ENCODE assay signal across 15 mouse cellular contexts in the genomic region with DNA sequence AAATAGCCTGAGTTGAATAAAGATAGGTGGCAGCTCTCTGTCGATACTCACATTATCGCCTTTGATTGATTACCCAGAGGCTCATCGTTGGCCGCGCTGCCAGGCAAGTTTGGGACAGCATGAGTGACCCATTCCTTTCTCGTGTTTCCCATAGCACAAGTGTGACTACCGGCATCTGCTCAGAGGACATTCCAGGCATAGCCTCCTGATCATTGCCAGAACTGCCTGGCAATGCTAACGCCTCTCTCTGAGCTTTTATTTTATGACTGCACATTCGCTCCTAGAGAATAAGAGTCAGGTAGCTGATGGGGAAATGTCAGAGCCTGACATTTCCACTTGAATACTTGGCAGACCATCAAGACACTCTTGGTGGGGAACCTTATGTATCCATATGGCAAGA.
DNase-seq lines count a peak whose midpoint lies in the region; ATAC-seq and TF ChIP-seq lines count a peak whose summit lies in the region.
"Had no signal": no experiment of that assay in that cellular context is flagged by ENCODE, and none has a peak within 500 bp of the region (broad histone marks: within the 10 kb centered on the region; RNA-seq: fewer than 3 reads in every experiment).

No protein-coding gene starts in this region.

- H3K36me3 ChIP-seq in heart, embryonic 14.5 days (ENCODE audit: control insufficient read depth, insufficient read depth, low read length), result no peaks in the 10 kb centered on the region
- H3K36me3 ChIP-seq in heart, embryonic 10.5 days, result no peaks in the 10 kb centered on the region
- no peaks in the 10 kb centered on the region for H3K36me3 ChIP-seq in midbrain, postnatal 0 days (ENCODE audit: insufficient read depth, low read length)
- no peaks in the 10 kb centered on the region for H3K36me3 ChIP-seq in midbrain, embryonic 15.5 days (replicated peaks)
- no peaks in the 10 kb centered on the region for H3K36me3 ChIP-seq in neural tube, embryonic 15.5 days

- WGBS in heart, embryonic 14.5 days, result 39% methylated on average over 9 of the region's 9 CpGs
- WGBS in heart, embryonic 10.5 days, result 54% methylated on average over 9 of the region's 9 CpGs
- 92% methylated on average over 9 of the region's 9 CpGs for WGBS in midbrain, postnatal 0 days
- WGBS in midbrain, embryonic 15.5 days, result 84% methylated on average over 9 of the region's 9 CpGs
- 75% methylated on average over 9 of the region's 9 CpGs for WGBS in neural tube, embryonic 15.5 days

- no peak overlapping the region for H3K9ac ChIP-seq in heart, embryonic 14.5 days (ENCODE audit: low read length)
- no peak overlapping the region for H3K9ac ChIP-seq in midbrain, postnatal 0 days (replicated peaks; ENCODE audit: low read length, poor library complexity, severe bottlenecking)
- H3K9ac ChIP-seq in midbrain, embryonic 15.5 days, result no peak overlapping the region
- no peak overlapping the region for H3K9ac ChIP-seq in neural tube, embryonic 15.5 days (replicated peaks)

- no peak for TF ChIP-seq CTCF in midbrain, postnatal 0 days (IDR thresholded peaks at IDR 0.05)

- ATAC-seq in heart, embryonic 14.5 days (ENCODE audit: insufficient number of reproducible peaks, insufficient read depth, low FRiP score, low read depth), result 0 out of 2 replicates have a peak, but pooled peaks have one; percentile 43
- ATAC-seq in midbrain, postnatal 0 days (ENCODE audit: low FRiP score), result no peak
- no peak for ATAC-seq in midbrain, embryonic 15.5 days (replicated peaks)
- ATAC-seq in neural tube, embryonic 15.5 days (ENCODE audit: low FRiP score), result no peak
- ATAC-seq: inflammation-experienced regulatory T-cells, adult 6 months had no signal

- no peak overlapping the region; a peak in 1 of 4 replicates for H3K27ac ChIP-seq in heart, embryonic 14.5 days (replicated peaks in 1 of 2; ENCODE audit: control insufficient read depth in 1 of 2, insufficient read depth in 1 of 2, low read depth in 2 of 2, low read length in 2 of 2)
- no peak overlapping the region for H3K27ac ChIP-seq in heart, embryonic 10.5 days
- H3K27ac ChIP-seq in midbrain, postnatal 0 days (ENCODE audit: low read depth, low read length), result no peak overlapping the region
- H3K27ac ChIP-seq in midbrain, embryonic 15.5 days, result no peak overlapping the region
- no peak overlapping the region for H3K27ac ChIP-seq in neural tube, embryonic 15.5 days (replicated peaks)
- H3K27ac ChIP-seq: layer of hippocampus, adult 2 months; left cerebral cortex, adult 2 months had no signal

- no peaks in the 10 kb centered on the region for H3K27me3 ChIP-seq in heart, embryonic 14.5 days (ENCODE audit: control insufficient read depth, insufficient read depth, low read length)
- no peaks in the 10 kb centered on the region for H3K27me3 ChIP-seq in heart, embryonic 10.5 days (ENCODE audit: insufficient read depth, poor library complexity, severe bottlenecking)
- no peaks in the 10 kb centered on the region for H3K27me3 ChIP-seq in midbrain, postnatal 0 days (ENCODE audit: insufficient read depth, low read length)
- H3K27me3 ChIP-seq in midbrain, embryonic 15.5 days (replicated peaks), result no peaks in the 10 kb centered on the region
- no peaks in the 10 kb centered on the region for H3K27me3 ChIP-seq in neural tube, embryonic 15.5 days (replicated peaks)

- H3K4me2 ChIP-seq in heart, embryonic 14.5 days (ENCODE audit: low read length), result no peak overlapping the region
- H3K4me2 ChIP-seq in midbrain, postnatal 0 days (ENCODE audit: low read depth, low read length, poor library complexity, severe bottlenecking), result no peak overlapping the region
- no peak overlapping the region for H3K4me2 ChIP-seq in midbrain, embryonic 15.5 days
- no peak overlapping the region for H3K4me2 ChIP-seq in neural tube, embryonic 15.5 days
- H3K4me2 ChIP-seq: liver, embryonic 11.5 days; midbrain, embryonic 11.5 days had no signal

- no peak overlapping the region for H3K4me3 ChIP-seq in heart, embryonic 14.5 days (ENCODE audit: control insufficient read depth in 1 of 2, insufficient read depth in 1 of 2, low read depth in 1 of 2, low read length in 2 of 2)
- no peak overlapping the region for H3K4me3 ChIP-seq in heart, embryonic 10.5 days
- H3K4me3 ChIP-seq in midbrain, postnatal 0 days (ENCODE audit: low read depth, low read length), result no peak overlapping the region
- H3K4me3 ChIP-seq in midbrain, embryonic 15.5 days, result no peak overlapping the region
- no peak overlapping the region for H3K4me3 ChIP-seq in neural tube, embryonic 15.5 days (replicated peaks)
- H3K4me3 ChIP-seq: erythroblast, embryonic 14.5 days; layer of hippocampus, adult 2 months; left cerebral cortex, adult 2 months had no signal

- DNase-seq in adrenal gland, postnatal 14 days, result peak; percentile 9
- no peak for DNase-seq in adrenal gland, adult (ENCODE audit: inconsistent age in 2 of 2, low spot score in 1 of 2)
- DNase-seq in heart, embryonic 10.5 days (ENCODE audit: low spot score), result no peak
- peak; percentile 35 for DNase-seq in midbrain, postnatal 0 days (ENCODE audit: low spot score)
- no peak for DNase-seq in right cerebral cortex, adult 18-20 months
- DNase-seq: adrenal gland, adult 2 months had no signal

- no peaks in the 10 kb centered on the region for H3K9me3 ChIP-seq in heart, embryonic 14.5 days (ENCODE audit: control insufficient read depth, low read length)
- no peaks in the 10 kb centered on the region for H3K9me3 ChIP-seq in heart, embryonic 10.5 days
- no peaks in the 10 kb centered on the region for H3K9me3 ChIP-seq in midbrain, postnatal 0 days (ENCODE audit: low read length)
- no peaks in the 10 kb centered on the region for H3K9me3 ChIP-seq in midbrain, embryonic 15.5 days
- no peaks in the 10 kb centered on the region for H3K9me3 ChIP-seq in neural tube, embryonic 15.5 days (replicated peaks)

- peaks cover 4 to 8% of the 10 kb centered on the region in 2 experiments for H3K4me1 ChIP-seq in heart, embryonic 14.5 days (ENCODE audit: control insufficient read depth in 2 of 2, insufficient read depth in 2 of 2, low read length in 2 of 2)
- peaks cover 7% of the 10 kb centered on the region; the same call in 1 of the 2 replicates for H3K4me1 ChIP-seq in heart, embryonic 10.5 days
- H3K4me1 ChIP-seq in midbrain, postnatal 0 days (ENCODE audit: insufficient read depth, low read length), result no peaks in the 10 kb centered on the region
- no peaks in the 10 kb centered on the region for H3K4me1 ChIP-seq in midbrain, embryonic 15.5 days
- no peaks in the 10 kb centered on the region for H3K4me1 ChIP-seq in neural tube, embryonic 15.5 days

Comparison
In these comparisons a context has a peak if more than half of its experiments do, and no peak if none do; other contexts are left out.
1. DNase-seq: peak in adrenal gland, postnatal 14 days (single experiment) and midbrain, postnatal 0 days (single experiment); none in adrenal gland, adult (0 of 2), heart, embryonic 10.5 days (single experiment) and right cerebral cortex, adult 18-20 months (single experiment).